Mouse (Mus musculus) central nervous system, embryonic 14 days (tissue): ENCODE measurements around the gene Carm1. TPM values are rescaled to one million over a fixed set of nuclear protein-coding genes. Genes with fewer than 3 reads are reported as not detected.

Experiments
- polyA plus RNA-seq: library from polyadenylated mRNA; depleted of rRNA; stranded (reverse); fragments of >200 nt; gene quantifications from 2 replicates; pipeline ENCODE4 v1.2.3, GENCODE M21; 2012; rRNA removed

Gene Carm1
- polyA plus RNA-seq: 110 and 130 TPM in 2 replicates

GRCm38 (mm10) chr9:21546789-21547074, at the start of gene Carm1:
Carm1 (plus strand) TSS chr9:21546894.

GRCm38 (mm10) chr9:21509772-21510688, 36.7 kb upstream of the Carm1 start, which contains the start of gene Tmed1:
Tmed1 (minus strand) TSS chr9:21510252.

GRCm38 (mm10) chr9:21525937-21526633, 20.6 kb upstream of the Carm1 start, which contains the start of gene AB124611:
AB124611 (plus strand) TSS chr9:21526176.

GRCm38 (mm10) chr9:21592703-21593121, 46.0 kb downstream of the Carm1 start, which contains the start of the genes Timm29 and Yipf2:
Timm29 (plus strand) TSS chr9:21592722.
Yipf2 (minus strand) TSS chr9:21592828.

GRCm38 (mm10) chr9:21615617-21616231, 69.0 kb downstream of the Carm1 start, which contains the start of gene Smarca4:
Smarca4 (plus strand) TSS chr9:21616169.

Other genes with a start within 250 kb of the Carm1 start
- 1.2 and 5.0 TPM in 2 replicates for gene Ap1m2, start 234.6 kb upstream of the Carm1 start, polyA plus RNA-seq
- 83.1 and 95.6 TPM in 2 replicates for gene Slc44a2, start 226.2 kb upstream of the Carm1 start, polyA plus RNA-seq
- gene Ilf3, start 179.0 kb upstream of the Carm1 start, polyA plus RNA-seq: 212 and 226 TPM in 2 replicates
- 89.1 and 94.3 TPM in 2 replicates for gene Qtrt1, start 135.1 kb upstream of the Carm1 start, polyA plus RNA-seq
- 83.4 and 86.2 TPM in 2 replicates for gene Dnm2, start 122.0 kb upstream of the Carm1 start, polyA plus RNA-seq
- gene Tmed1, start 36.6 kb upstream of the Carm1 start, polyA plus RNA-seq: 40.7 and 50.4 TPM in 2 replicates
- gene AB124611, start 20.7 kb upstream of the Carm1 start, polyA plus RNA-seq: 1.2 and 1.5 TPM in 2 replicates
- gene Timm29, start 45.8 kb downstream of the Carm1 start, polyA plus RNA-seq: 60.3 and 64.9 TPM in 2 replicates
- gene Yipf2, start 45.9 kb downstream of the Carm1 start, polyA plus RNA-seq: 20.4 and 20.9 TPM in 2 replicates
- 177 and 203 TPM in 2 replicates for gene Smarca4, start 69.3 kb downstream of the Carm1 start, polyA plus RNA-seq
- 21.9 and 22.8 TPM in 2 replicates for gene Ldlr, start 176.6 kb downstream of the Carm1 start, polyA plus RNA-seq
- gene Spc24, start 213.4 kb downstream of the Carm1 start, polyA plus RNA-seq: 33.0 and 38.0 TPM in 2 replicates